Mouse (Mus musculus) cerebellum, adult 9-10 months (tissue): ENCODE measurements at regions not wholly inside any gene's neighbourhood (a gene's known extent, or its start where the extent isn't known, plus 50 kb on each side); places are given as distances from the start of the nearest gene placed in this dataset.

Experiments
- DNase-seq: peaks from one replicate; pipeline ENCODE4 v3.0.0; 2022

GRCm38 (mm10) chr13:48115890-48116289 is 145.1 kb upstream of the Id4 start:
- DNase-seq = no peak

- DNase-seq = no peak
These were observed 134.4 kb upstream of the Id4 start for GRCm38 (mm10) chr13:48126582-48126981.

- DNase-seq = peak; percentile 5
These were observed 130.3 kb upstream of the Id4 start for GRCm38 (mm10) chr13:48130724-48131123.

GRCm38 (mm10) chr13:48131681-48132080 is 129.3 kb upstream of the Id4 start:
- DNase-seq = no peak

GRCm38 (mm10) chr13:48145976-48146375 is 115.1 kb upstream of the Id4 start:
- DNase-seq = no peak

- no peak for DNase-seq
These were observed 114.0 kb upstream of the Id4 start for GRCm38 (mm10) chr13:48147061-48147460.

- DNase-seq = peak; percentile 3
These were observed 107.8 kb upstream of the Id4 start for GRCm38 (mm10) chr13:48153248-48153647.

- no peak for DNase-seq
These were observed 107.2 kb upstream of the Id4 start for GRCm38 (mm10) chr13:48153684-48154413.

GRCm38 (mm10) chr13:48154414-48155105 is 106.5 kb upstream of the Id4 start:
- no peak for DNase-seq

GRCm38 (mm10) chr13:48159020-48159910 is 101.8 kb upstream of the Id4 start:
- no peak for DNase-seq

- no peak for DNase-seq
These were observed 100.9 kb upstream of the Id4 start for GRCm38 (mm10) chr13:48160161-48160560.

GRCm38 (mm10) chr13:48161339-48161738 is 99.7 kb upstream of the Id4 start:
- no peak for DNase-seq

- no peak for DNase-seq
These were observed 96.4 kb upstream of the Id4 start for GRCm38 (mm10) chr13:48164586-48164985.

- no peak for DNase-seq
These were observed 95.2 kb upstream of the Id4 start for GRCm38 (mm10) chr13:48165838-48166237.

GRCm38 (mm10) chr13:48167976-48168375 is 93.1 kb upstream of the Id4 start:
- DNase-seq = no peak

GRCm38 (mm10) chr13:48171309-48171953 is 89.6 kb upstream of the Id4 start:
- no peak for DNase-seq

- no peak for DNase-seq
These were observed 89.0 kb upstream of the Id4 start for GRCm38 (mm10) chr13:48171994-48172393.

GRCm38 (mm10) chr13:48192476-48192875 is 68.6 kb upstream of the Id4 start:
- DNase-seq = no peak

- no peak for DNase-seq
These were observed 67.1 kb upstream of the Id4 start for GRCm38 (mm10) chr13:48193942-48194341.

GRCm38 (mm10) chr13:48207824-48208223 is 53.2 kb upstream of the Id4 start:
- DNase-seq = no peak
